Mouse (Mus musculus) c-Kit-negative CD71-positive TER-119-positive erythroid progenitor cells, embryonic 14.5 days (primary cell): ENCODE results near the gene Abhd2.

Source experiments
- DNase-seq: peaks from one replicate; pipeline ENCODE4 v3.0.0-alpha.2; 2013; ENCODE audit warnings: low read depth, low spot score

The Abhd2 gene

GRCm38 (mm10) chr7:79272789-79273718 lies at the start of gene Abhd2:
Abhd2 (plus strand) TSS chr7:79273199.
- DNase-seq = peak; percentile 99

GRCm38 (mm10) chr7:79225477-79225876 lies 47.5 kb upstream of the Abhd2 start:
- DNase-seq = no peak

- DNase-seq = no peak
Observed at GRCm38 (mm10) chr7:79226172-79226571, 46.8 kb upstream of the Abhd2 start.

- DNase-seq = no peak
Observed at GRCm38 (mm10) chr7:79226834-79227486, 46.0 kb upstream of the Abhd2 start.

- peak; percentile 49 for DNase-seq
Observed at GRCm38 (mm10) chr7:79228471-79228870, 44.5 kb upstream of the Abhd2 start.

- no peak for DNase-seq
Observed at GRCm38 (mm10) chr7:79231577-79231976, 41.4 kb upstream of the Abhd2 start.

GRCm38 (mm10) chr7:79232048-79232447 lies 41.0 kb upstream of the Abhd2 start:
- no peak for DNase-seq

- DNase-seq = no peak
Observed at GRCm38 (mm10) chr7:79238741-79239140, 34.3 kb upstream of the Abhd2 start.

GRCm38 (mm10) chr7:79241931-79242625 lies 30.9 kb upstream of the Abhd2 start:
- DNase-seq = no peak

- no peak for DNase-seq
Observed at GRCm38 (mm10) chr7:79243236-79243635, 29.8 kb upstream of the Abhd2 start.

GRCm38 (mm10) chr7:79246039-79246670 lies 26.8 kb upstream of the Abhd2 start:
- no peak for DNase-seq

- DNase-seq = no peak
Observed at GRCm38 (mm10) chr7:79247408-79247807, 25.6 kb upstream of the Abhd2 start.

- DNase-seq = no peak
Observed at GRCm38 (mm10) chr7:79247881-79248389, 25.1 kb upstream of the Abhd2 start.

GRCm38 (mm10) chr7:79249581-79249980 lies 23.4 kb upstream of the Abhd2 start:
- no peak for DNase-seq

- no peak for DNase-seq
Observed at GRCm38 (mm10) chr7:79254248-79254888, 18.6 kb upstream of the Abhd2 start.

GRCm38 (mm10) chr7:79255350-79255749 lies 17.6 kb upstream of the Abhd2 start:
- DNase-seq = no peak

GRCm38 (mm10) chr7:79255752-79256151 lies 17.2 kb upstream of the Abhd2 start:
- no peak for DNase-seq

GRCm38 (mm10) chr7:79256716-79257115 lies 16.3 kb upstream of the Abhd2 start:
- DNase-seq = no peak

GRCm38 (mm10) chr7:79258981-79259542 lies 13.9 kb upstream of the Abhd2 start:
- DNase-seq = no peak

- no peak for DNase-seq
Observed at GRCm38 (mm10) chr7:79262478-79262877, 10.5 kb upstream of the Abhd2 start.

GRCm38 (mm10) chr7:79263776-79264175 lies 9.2 kb upstream of the Abhd2 start:
- no peak for DNase-seq
